Mouse (Mus musculus): ENCODE results near the gene Apoa1. TPM values are rescaled to one million over a fixed set of nuclear protein-coding genes. Genes with fewer than 3 reads are reported as not detected.

Gene Apoa1
- total and polyA plus RNA-seq, 3 experiments = 1.8 to 16.1 TPM; not detected in 1

GRCm38 (mm10) chr9:46227064-46227614 is 1.2 kb upstream of the Apoa1 start:
- H3K4me3 ChIP-seq (ENCODE audit: control insufficient read depth in 1 of 2, insufficient read depth in 1 of 2, low read depth in 2 of 2, low read length in 2 of 2) = no peak overlapping the region
- TF ChIP-seq RCOR1 (IDR thresholded peaks at IDR 0.05; ENCODE audit: low read depth, low read length) (peak; percentile 43; the same call in 1 of the 2 replicates), SIN3A (IDR thresholded peaks at IDR 0.05; ENCODE audit: low read length) (no peak; the same call in 1 of the 2 replicates), GATA1 (IDR thresholded peaks at IDR 0.05; ENCODE audit: low read depth, low read length) (peak; percentile 83), ETS1 (IDR thresholded peaks at IDR 0.05; ENCODE audit: low read depth, low read length) (peak; percentile 9; the same call in 1 of the 2 replicates), EP300 (IDR thresholded peaks at IDR 0.05; ENCODE audit: low read depth in 1 of 2, low read length in 2 of 2) (peak; percentile 18 to 61; a peak in 3 of 4 replicates), MAZ (IDR thresholded peaks at IDR 0.05; ENCODE audit: low read depth, low read length) (no peak)
- DNase-seq (ENCODE audit: low read depth, low spot score) = peak; percentile 46
- H3K27me3 ChIP-seq (ENCODE audit: control insufficient read depth in 1 of 2, insufficient read depth in 2 of 2, low read length in 2 of 2) = no peaks in the 10 kb centered on the region
- H3K79me2 ChIP-seq (ENCODE audit: control insufficient read depth, insufficient read depth, low read length, poor library complexity) = no peaks in the 10 kb centered on the region; the same call in 1 of the 2 replicates
- no peak overlapping the region for H3K9ac ChIP-seq (ENCODE audit: control insufficient read depth, low read depth, low read length, poor library complexity, severe bottlenecking)
- peaks cover 13 to 34% of the 10 kb centered on the region in 2 experiments for H3K4me1 ChIP-seq (ENCODE audit: control insufficient read depth in 1 of 2, insufficient read depth in 2 of 2, low read length in 2 of 2)
- peaks cover 0 to 24% of the 10 kb centered on the region in 2 experiments; a peak in 3 of 4 replicates for H3K36me3 ChIP-seq (ENCODE audit: control insufficient read depth in 1 of 2, insufficient read depth in 2 of 2, low read length in 2 of 2)
- no peak overlapping the region for H3K27ac ChIP-seq (ENCODE audit: control insufficient read depth, low read depth, low read length)
- H3K9me3 ChIP-seq (replicated peaks; ENCODE audit: insufficient read depth, low read length) = no peaks in the 10 kb centered on the region

GRCm38 (mm10) chr9:46229573-46230449 is 1.4 kb downstream of the Apoa1 start:
- Histone ChIP-seq H3K79me2 (ENCODE audit: control insufficient read depth, insufficient read depth, low read length, poor library complexity) (no peaks in the 10 kb centered on the region; the same call in 1 of the 2 replicates), H3K36me3 (ENCODE audit: control insufficient read depth in 1 of 2, insufficient read depth in 2 of 2, low read length in 2 of 2) (peaks cover 0 to 24% of the 10 kb centered on the region in 2 experiments; a peak in 2 of 4 replicates), H3K4me3 (ENCODE audit: control insufficient read depth in 1 of 2, insufficient read depth in 1 of 2, low read depth in 2 of 2, low read length in 2 of 2) (peak overlapping the region; percentile 59 to 73), H3K9ac (ENCODE audit: control insufficient read depth, low read depth, low read length, poor library complexity, severe bottlenecking) (peak overlapping the region; percentile 66), H3K4me1 (ENCODE audit: control insufficient read depth in 1 of 2, insufficient read depth in 2 of 2, low read length in 2 of 2) (peaks cover 13 to 33% of the 10 kb centered on the region in 2 experiments), H3K9me3 (replicated peaks; ENCODE audit: insufficient read depth, low read length) (no peaks in the 10 kb centered on the region), H3K27ac (ENCODE audit: control insufficient read depth, low read depth, low read length) (peak overlapping the region; percentile 4; the same call in 1 of the 2 replicates), H3K27me3 (ENCODE audit: control insufficient read depth in 1 of 2, insufficient read depth in 2 of 2, low read length in 2 of 2) (no peaks in the 10 kb centered on the region)
- peak; percentile 95 for DNase-seq (ENCODE audit: low read depth, low spot score)
- TF ChIP-seq ZNF384 (IDR thresholded peaks at IDR 0.05; ENCODE audit: low read depth, low read length) (no peak), MAFK (IDR thresholded peaks at IDR 0.05; ENCODE audit: borderline replicate concordance, low read depth, low read length) (no peak), ZKSCAN1 (IDR thresholded peaks at IDR 0.05; ENCODE audit: low read depth, low read length) (no peak), RCOR1 (IDR thresholded peaks at IDR 0.05; ENCODE audit: low read depth, low read length) (no peak), MAX (IDR thresholded peaks at IDR 0.05; ENCODE audit: low read length) (no peak), TBP (IDR thresholded peaks at IDR 0.05; ENCODE audit: low read depth, low read length) (peak; percentile 60; the same call in 1 of the 2 replicates), USF2 (IDR thresholded peaks at IDR 0.05; ENCODE audit: borderline replicate concordance in 1 of 2, insufficient read depth in 1 of 2, low read depth in 1 of 2, low read length in 2 of 2) (no peak), BHLHE40 (IDR thresholded peaks at IDR 0.05; ENCODE audit: borderline replicate concordance, low read depth, low read length) (no peak), POLR2A (IDR thresholded peaks at IDR 0.05; ENCODE audit: control insufficient read depth in 1 of 2, insufficient read depth in 1 of 2, low read depth in 1 of 2, low read length in 2 of 2, poor library complexity in 1 of 2) (peak; percentile 62 to 77; a peak in 3 of 4 replicates), MEF2A (IDR thresholded peaks at IDR 0.05; ENCODE audit: extremely low read depth, insufficient replicate concordance, low read depth, low read length, poor library complexity, severe bottlenecking) (no peak), KAT2A (conservative IDR thresholded peaks at IDR 0.05; ENCODE audit: low read depth, low read length) (no peak), EP300 (IDR thresholded peaks at IDR 0.05; ENCODE audit: low read depth in 1 of 2, low read length in 2 of 2) (no peak), HCFC1 (IDR thresholded peaks at IDR 0.05; ENCODE audit: low read depth, low read length) (peak; percentile 53; the same call in 1 of the 2 replicates), NRF1 (IDR thresholded peaks at IDR 0.05; ENCODE audit: insufficient read depth, low read depth, low read length, poor library complexity, severe bottlenecking) (peak; percentile 80), ZMIZ1 (IDR thresholded peaks at IDR 0.05; ENCODE audit: low read depth, low read length) (peak; percentile 55; the same call in 1 of the 2 replicates), ZC3H11A (IDR thresholded peaks at IDR 0.05; ENCODE audit: low read depth, low read length) (peak; percentile 33; the same call in 1 of the 2 replicates), CHD1 (IDR thresholded peaks at IDR 0.05; ENCODE audit: low read depth, low read length) (no peak), CTCF (IDR thresholded peaks at IDR 0.05 in 2 of 3, conservative IDR thresholded peaks at IDR 0.05 in 1 of 3; ENCODE audit: control insufficient read depth in 1 of 3, insufficient read depth in 1 of 3, low read depth in 2 of 3, low read length in 3 of 3, poor library complexity in 1 of 3, severe bottlenecking in 1 of 3) (peak; percentile 81 to 89 (median 84)), UBTF (IDR thresholded peaks at IDR 0.05; ENCODE audit: borderline replicate concordance, insufficient read depth, low read depth, low read length) (no peak), JUND (IDR thresholded peaks at IDR 0.05; ENCODE audit: low read depth, low read length) (no peak), GABPA (IDR thresholded peaks at IDR 0.05; ENCODE audit: low read depth, low read length) (no peak), RAD21 (IDR thresholded peaks at IDR 0.05; ENCODE audit: low read depth, low read length) (peak; percentile 56), E2F4 (IDR thresholded peaks at IDR 0.05; ENCODE audit: borderline replicate concordance, low read depth, low read length) (no peak)
